Mouse (Mus musculus) limb, embryonic 11.5 days (tissue): ENCODE data around the gene Olfr878. TPM values are rescaled to one million over a fixed set of nuclear protein-coding genes. Genes with fewer than 3 reads are reported as not detected.

Source experiments
- ATAC-seq: fragments of 200-750 bp; cut with Nextera tagmentation; 2 replicates; pipeline ENCODE4 v1.8.0; 2017; ENCODE audit warnings: low read depth; ENCODE audit not compliant: insufficient number of reproducible peaks, low FRiP score, low TSS enrichment
- DNase-seq: peaks from one replicate; pipeline ENCODE4 v3.0.0-alpha.2; 2015; ENCODE audit warnings: low spot score
- H3K27ac ChIP-seq: fragments of 300-500 bp; sonication (generic); replicated peaks from 2 replicates; pipeline ENCODE4 v1.5.1; 2014; ENCODE audit warnings: low read depth, mild to moderate bottlenecking, low read length
- H3K27me3 ChIP-seq: fragments of 300-500 bp; sonication (generic); 2 replicates; pipeline ENCODE4 v1.6.1; 2014; ENCODE audit warnings: mild to moderate bottlenecking, low read length, mixed read lengths; ENCODE audit not compliant: control insufficient read depth, insufficient read depth
- H3K36me3 ChIP-seq: fragments of 300-500 bp; sonication (generic); 2 replicates; pipeline ENCODE4 v1.6.1; 2014; ENCODE audit warnings: mild to moderate bottlenecking, low read length, moderate library complexity, mixed read lengths; ENCODE audit not compliant: control insufficient read depth, insufficient read depth
- H3K4me1 ChIP-seq: fragments of 300-500 bp; sonication (generic); 2 replicates; pipeline ENCODE4 v1.6.1; 2014; ENCODE audit warnings: low read length, mixed read lengths; ENCODE audit not compliant: control insufficient read depth, insufficient read depth
- H3K4me2 ChIP-seq: fragments of 300-500 bp; sonication (generic); 2 replicates; pipeline ENCODE4 v1.6.1; 2014; ENCODE audit warnings: low read depth, mild to moderate bottlenecking, moderate library complexity; ENCODE audit not compliant: severe bottlenecking
- H3K4me3 ChIP-seq: fragments of 300-500 bp; sonication (generic); 2 replicates; pipeline ENCODE4 v1.5.1; 2014; ENCODE audit warnings: low read depth, low read length
- H3K9ac ChIP-seq: fragments of 300-500 bp; sonication (generic); 2 replicates; pipeline ENCODE4 v1.6.1; 2014; ENCODE audit warnings: mild to moderate bottlenecking, low read length
- H3K9me3 ChIP-seq: fragments of 300-500 bp; sonication (generic); 2 replicates; pipeline ENCODE4 v1.6.1; 2016; ENCODE audit warnings: low read length; ENCODE audit not compliant: control insufficient read depth
- WGBS: fragments of 180-500 bp; shearing (Covaris S2); extraction: QIAGEN DNeasy Blood & Tissue Kit; methylation state at CpG from one replicate; pipeline ENCODE4 v1.1.7; 2014; 5-methylcytosine and 5-hydroxymethylcytosine counted together
- polyA plus RNA-seq: library from polyadenylated mRNA; unstranded; fragments of >200 nt; fragmentation: Nextera tagmentation; extraction: Ambion mirVana; gene quantifications from 2 replicates; pipeline ENCODE4 v1.2.1, GENCODE M21; 2014

Olfr878 gene
- polyA plus RNA-seq, 1 experiment from 2014 or later = not detected

GRCm38 (mm10) chr9:37925445-37925844 is 7.8 kb downstream of the Olfr878 start:
- WGBS = 59% methylated on average over 2 of the region's 2 CpGs
- Histone ChIP-seq H3K4me2 (no peak overlapping the region), H3K9me3 (no peaks in the 10 kb centered on the region), H3K9ac (no peak overlapping the region), H3K27ac (no peak overlapping the region), H3K27me3 (no peaks in the 10 kb centered on the region), H3K4me1 (no peaks in the 10 kb centered on the region), H3K36me3 (no peaks in the 10 kb centered on the region), H3K4me3 (no peak overlapping the region)
- no peak for DNase-seq
- no peak for ATAC-seq

GRCm38 (mm10) chr9:37926019-37927013 is 8.7 kb downstream of the Olfr878 start:
- WGBS = 71% methylated on average over 3 of the region's 3 CpGs

GRCm38 (mm10) chr9:37932519-37932918 is 14.9 kb downstream of the Olfr878 start:
- Histone ChIP-seq H3K4me3 (no peak overlapping the region), H3K9me3 (no peaks in the 10 kb centered on the region), H3K4me2 (no peak overlapping the region), H3K4me1 (no peaks in the 10 kb centered on the region), H3K9ac (no peak overlapping the region), H3K27ac (no peak overlapping the region), H3K36me3 (no peaks in the 10 kb centered on the region), H3K27me3 (no peaks in the 10 kb centered on the region)
- ATAC-seq (no peak), DNase-seq (peak; percentile 55)
- WGBS = 12% methylated on average over 11 of the region's 11 CpGs

More at GRCm38 (mm10) chr9:37926019-37927013, 8.7 kb downstream of the Olfr878 start:
- no peaks in the 10 kb centered on the region for H3K27me3 ChIP-seq
- no peaks in the 10 kb centered on the region for H3K36me3 ChIP-seq
- no peak overlapping the region for H3K9ac ChIP-seq
- H3K9me3 ChIP-seq = no peaks in the 10 kb centered on the region
- no peak overlapping the region for H3K27ac ChIP-seq
- no peak overlapping the region for H3K4me2 ChIP-seq
- H3K4me3 ChIP-seq = no peak overlapping the region
- DNase-seq = no peak
- no peaks in the 10 kb centered on the region for H3K4me1 ChIP-seq
- ATAC-seq = no peak

GRCm38 (mm10) chr9:37934146-37934545 is 16.5 kb downstream of the Olfr878 start:
- no peaks in the 10 kb centered on the region for H3K4me1 ChIP-seq
- H3K4me2 ChIP-seq = no peak overlapping the region

GRCm38 (mm10) chr9:37941167-37941566 is 23.5 kb downstream of the Olfr878 start:
- 87% methylated on average over 2 of the region's 2 CpGs for WGBS
- no peak overlapping the region for H3K9ac ChIP-seq

More at GRCm38 (mm10) chr9:37934146-37934545, 16.5 kb downstream of the Olfr878 start:
- Histone ChIP-seq H3K9ac (no peak overlapping the region), H3K4me3 (no peak overlapping the region), H3K27me3 (no peaks in the 10 kb centered on the region), H3K36me3 (no peaks in the 10 kb centered on the region), H3K27ac (no peak overlapping the region), H3K9me3 (no peaks in the 10 kb centered on the region)
- no peak for ATAC-seq
- DNase-seq = no peak

More at GRCm38 (mm10) chr9:37941167-37941566, 23.5 kb downstream of the Olfr878 start:
- Histone ChIP-seq H3K27me3 (no peaks in the 10 kb centered on the region), H3K27ac (no peak overlapping the region), H3K4me3 (no peak overlapping the region), H3K36me3 (no peaks in the 10 kb centered on the region), H3K4me2 (no peak overlapping the region), H3K4me1 (no peaks in the 10 kb centered on the region), H3K9me3 (no peaks in the 10 kb centered on the region)
- ATAC-seq (no peak), DNase-seq (no peak)

Other genes starting within 250 kb of the Olfr878 start
- gene Panx3, start 248.6 kb upstream of the Olfr878 start, polyA plus RNA-seq = not detected in 2 replicates
- gene Olfr160, start 201.6 kb upstream of the Olfr878 start, polyA plus RNA-seq = not detected in 2 replicates
- not detected in 2 replicates for gene Olfr874, start 172.7 kb upstream of the Olfr878 start, polyA plus RNA-seq
- not detected in 2 replicates for gene Olfr875, start 146.0 kb upstream of the Olfr878 start, polyA plus RNA-seq
- gene Olfr876, start 114.8 kb upstream of the Olfr878 start, polyA plus RNA-seq = not detected in 2 replicates
- gene Olfr877, start 63.6 kb upstream of the Olfr878 start, polyA plus RNA-seq = not detected in 2 replicates
- not detected in 2 replicates for gene Olfr145, start 21.1 kb upstream of the Olfr878 start, polyA plus RNA-seq
- gene Olfr881, start 74.0 kb downstream of the Olfr878 start, polyA plus RNA-seq = not detected in 2 replicates
- not detected in 2 replicates for gene Olfr883, start 108.0 kb downstream of the Olfr878 start, polyA plus RNA-seq
- not detected in 2 replicates for gene Olfr884, start 128.7 kb downstream of the Olfr878 start, polyA plus RNA-seq
- gene Olfr885, start 143.5 kb downstream of the Olfr878 start, polyA plus RNA-seq = not detected in 2 replicates
- gene Olfr887, start 166.2 kb downstream of the Olfr878 start, polyA plus RNA-seq = not detected in 2 replicates
- gene Olfr888, start 190.3 kb downstream of the Olfr878 start, polyA plus RNA-seq = not detected in 2 replicates
- 0.07 TPM in 2 replicates for gene Olfr889, start 197.4 kb downstream of the Olfr878 start, polyA plus RNA-seq
- gene Olfr890, start 224.7 kb downstream of the Olfr878 start, polyA plus RNA-seq = not detected in 2 replicates